Mouse (Mus musculus) megakaryocyte, embryonic 14.5 days (primary cell): Measurements from ENCODE around the gene AA792892. TPM values are rescaled to one million over a fixed set of nuclear protein-coding genes. Genes with fewer than 3 reads are reported as not detected.
"Not testable (repeated sequence)": the region's sequence is repeated elsewhere in the genome, so short reads cannot be mapped to it uniquely, and the experiment has no call there.

Experiments used
- H3K27me3 ChIP-seq: replicated peaks from 2 replicates; pipeline ENCODE3; 2012; ENCODE audit warnings: inconsistent platforms
- H3K36me3 ChIP-seq: replicated peaks from 2 replicates; pipeline ENCODE3; 2012; ENCODE audit warnings: low read length, inconsistent platforms, mixed read lengths
- H3K4me1 ChIP-seq: 2 replicates; pipeline ENCODE4 v1.6.1; 2012; ENCODE audit warnings: inconsistent platforms
- H3K4me3 ChIP-seq: replicated peaks from 2 replicates; pipeline ENCODE3; 2012; ENCODE audit warnings: moderate library complexity, mild to moderate bottlenecking, inconsistent platforms
- H3K9me3 ChIP-seq: 2 replicates; pipeline ENCODE4 v1.6.1; 2012; ENCODE audit warnings: inconsistent platforms
- polyA plus RNA-seq: library from polyadenylated mRNA; stranded (reverse); fragments of >175 nt; gene quantifications from 2 replicates; pipeline ENCODE4 v1.2.3, GENCODE M21; 2012; ENCODE audit warnings: low replicate concordance; ENCODE audit not compliant: insufficient read depth

Gene AA792892
- polyA plus RNA-seq = not detected in 2 replicates

GRCm38 (mm10) chr5:94339449-94339848 lies at the start of gene AA792892:
AA792892 (plus strand) TSS chr5:94339749.
- not testable (repeated sequence) for H3K36me3 ChIP-seq, H3K4me3 ChIP-seq, H3K27me3 ChIP-seq, H3K9me3 ChIP-seq, H3K4me1 ChIP-seq

- H3K36me3 ChIP-seq, H3K9me3 ChIP-seq, H3K4me1 ChIP-seq, H3K4me3 ChIP-seq, H3K27me3 ChIP-seq: not testable (repeated sequence)
Observed at GRCm38 (mm10) chr5:94306696-94307095, 32.9 kb upstream of the AA792892 start, which contains the start of gene A430089I19Rik. A430089I19Rik (minus strand) TSS chr5:94306796.

GRCm38 (mm10) chr5:94314135-94314534 lies 25.4 kb upstream of the AA792892 start, which contains the start of gene Gm6502:
Gm6502 (plus strand) TSS chr5:94314435.
- H3K4me1 ChIP-seq, H3K27me3 ChIP-seq, H3K9me3 ChIP-seq, H3K36me3 ChIP-seq, H3K4me3 ChIP-seq: not testable (repeated sequence)

Other genes starting within 250 kb of the AA792892 start
- gene Gm3106, start 121.7 kb upstream of the AA792892 start, polyA plus RNA-seq = not detected in 2 replicates
- gene A430089I19Rik, start 33.0 kb upstream of the AA792892 start, polyA plus RNA-seq = not detected in 2 replicates
- gene Gm6502, start 25.3 kb upstream of the AA792892 start, polyA plus RNA-seq = not detected in 2 replicates
- gene Gm7682, start 106.0 kb downstream of the AA792892 start, polyA plus RNA-seq = not detected in 2 replicates
- not detected in 2 replicates for gene Gm3139, start 186.5 kb downstream of the AA792892 start, polyA plus RNA-seq